Mouse (Mus musculus): ENCODE results near the gene Rpl7a. TPM values are rescaled to one million over a fixed set of nuclear protein-coding genes. Genes with fewer than 3 reads are reported as not detected.
"Not testable (repeated sequence)": the region's sequence is repeated elsewhere in the genome, so short reads cannot be mapped to it uniquely, and the experiment has no call there.

The Rpl7a gene
- polyA plus RNA-seq (2016; fragmentation: Nextera tagmentation; extraction: Ambion mirVana) = 600 and 634 TPM in 2 replicates

DNA sequence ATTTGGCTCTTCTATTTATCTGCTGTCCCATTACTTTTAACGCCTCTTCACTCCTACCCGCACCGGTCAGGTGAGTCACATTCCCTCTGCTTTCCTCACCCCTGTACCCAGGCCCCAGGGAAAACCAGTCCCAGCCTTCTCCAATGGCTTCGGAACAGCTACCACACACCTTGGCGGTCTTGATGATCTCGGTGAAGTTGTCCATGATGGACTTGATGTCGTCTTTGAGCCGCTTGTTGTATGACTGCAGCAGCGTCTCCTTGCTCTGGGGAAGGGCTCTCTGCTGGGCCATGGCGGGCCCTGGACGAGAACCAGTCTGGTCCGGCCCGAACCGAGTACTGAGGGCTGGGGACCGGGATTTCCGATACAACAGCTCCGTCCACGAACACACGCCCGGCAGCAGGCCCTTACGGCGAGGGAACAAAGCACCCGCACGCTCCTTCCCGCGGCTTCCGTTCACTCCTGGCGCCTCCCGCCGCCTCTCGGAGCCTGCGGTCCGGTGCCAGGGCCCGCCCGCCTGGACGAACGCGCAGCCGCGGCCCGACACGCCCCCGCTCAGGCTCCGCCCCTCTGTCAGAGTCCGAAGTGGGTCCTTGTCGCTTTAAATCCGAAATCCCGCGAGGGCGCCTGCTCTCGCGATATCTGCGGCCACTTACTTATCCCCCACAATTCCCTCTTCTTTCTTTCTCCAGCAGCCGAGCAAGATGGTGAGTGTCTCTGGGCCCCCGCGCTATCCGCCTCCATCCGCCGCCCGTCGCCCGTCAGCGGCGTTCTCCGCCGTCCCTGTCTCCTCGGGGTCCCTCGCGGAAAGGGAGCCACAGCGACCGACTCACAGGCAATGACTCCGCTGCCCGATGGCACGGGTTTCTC is at the start of gene Rpl7a, which contains the start of gene Med22:
TSS of gene Rpl7a (plus strand) at position 641 of the 870 bp plus-strand sequence.
TSS of gene Med22 (minus strand) at position 554 of the 870 bp plus-strand sequence.
- Histone ChIP-seq H3K9me3 (no peaks in the 10 kb centered on the region), H3K27me3 (no peaks in the 10 kb centered on the region), H3K4me1 (replicated peaks) (peaks cover 39% of the 10 kb centered on the region), H3K4me3 (replicated peaks) (peak within 1 kb of the TSS; percentile 85), H3K9ac (replicated peaks) (peak within 1 kb of the TSS; percentile 97), H3K36me3 (peaks cover 70% of the 10 kb centered on the region), H3K4me2 (peak within 1 kb of the TSS; percentile 100), H3K27ac (peak within 1 kb of the TSS; percentile 95)
- WGBS = under 1% methylated on average over 74 of the region's 74 CpGs
- ATAC-seq (ENCODE audit: insufficient number of reproducible peaks, insufficient read depth, low FRiP score, low TSS enrichment, low read depth) = peak; percentile 84

DNA sequence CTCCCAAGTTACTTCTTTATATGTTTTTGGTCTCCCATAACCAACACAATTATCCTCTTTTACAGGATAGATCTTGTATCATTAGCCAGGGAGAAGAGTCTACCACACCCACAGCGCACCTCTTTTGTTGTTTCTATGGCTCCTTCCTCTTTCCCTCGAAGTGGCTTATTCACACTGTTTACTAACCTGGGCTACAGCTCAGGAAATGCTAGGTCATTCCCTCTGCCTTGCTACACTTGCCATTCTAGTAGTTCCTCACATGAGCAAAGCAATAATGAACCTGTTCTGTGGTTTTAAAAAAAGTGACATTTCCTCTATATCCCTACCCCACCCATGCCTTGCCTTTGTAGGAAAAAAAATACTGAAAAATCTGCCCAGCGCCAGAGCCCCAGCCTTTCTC is 47.7 kb upstream of the Rpl7a start:
- H3K4me2 ChIP-seq = no peak overlapping the region
- H3K4me3 ChIP-seq (replicated peaks) = no peak overlapping the region
- no peaks in the 10 kb centered on the region for H3K27me3 ChIP-seq
- H3K4me1 ChIP-seq (replicated peaks) = no peaks in the 10 kb centered on the region
- no peaks in the 10 kb centered on the region for H3K9me3 ChIP-seq
- H3K9ac ChIP-seq (replicated peaks) = no peak overlapping the region
- H3K27ac ChIP-seq = no peak overlapping the region
- no peak for ATAC-seq (ENCODE audit: insufficient number of reproducible peaks, insufficient read depth, low FRiP score, low TSS enrichment, low read depth)
- WGBS = 82% methylated on average over 3 of the region's 3 CpGs
- no peaks in the 10 kb centered on the region for H3K36me3 ChIP-seq

DNA sequence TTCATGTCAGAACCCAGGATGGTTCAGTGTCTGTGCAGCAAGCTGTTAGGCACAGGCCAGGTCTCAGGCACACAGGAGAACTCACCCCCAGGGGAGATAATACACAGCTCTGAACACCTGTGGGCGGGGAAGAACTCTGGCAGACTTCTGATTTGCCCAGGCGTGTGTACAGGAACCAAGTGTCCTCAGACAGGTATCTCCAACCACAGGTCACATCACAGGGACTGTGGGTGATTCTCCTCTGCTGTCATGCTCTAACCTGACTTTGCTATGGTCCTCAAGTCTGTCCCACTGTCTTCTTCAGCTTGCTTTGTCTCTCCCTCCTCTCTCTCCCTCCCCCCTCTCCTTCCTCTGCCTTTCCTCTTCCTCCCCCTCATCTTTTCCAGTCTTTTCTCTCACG is 45.7 kb upstream of the Rpl7a start, which contains the start of gene Abo:
TSS of gene Abo (minus strand) at position 101 of the 400 bp plus-strand sequence.
- Histone ChIP-seq H3K4me3 (replicated peaks) (no peak within 1 kb of the TSS), H3K27ac (no peak within 1 kb of the TSS), H3K9ac (replicated peaks) (no peak within 1 kb of the TSS), H3K36me3 (no peaks in the 10 kb centered on the region), H3K4me1 (replicated peaks) (no peaks in the 10 kb centered on the region), H3K4me2 (no peak within 1 kb of the TSS), H3K9me3 (no peaks in the 10 kb centered on the region), H3K27me3 (no peaks in the 10 kb centered on the region)
- ATAC-seq (ENCODE audit: insufficient number of reproducible peaks, insufficient read depth, low FRiP score, low TSS enrichment, low read depth) = no peak
- WGBS = 67% methylated on average over 3 of the region's 3 CpGs

DNA sequence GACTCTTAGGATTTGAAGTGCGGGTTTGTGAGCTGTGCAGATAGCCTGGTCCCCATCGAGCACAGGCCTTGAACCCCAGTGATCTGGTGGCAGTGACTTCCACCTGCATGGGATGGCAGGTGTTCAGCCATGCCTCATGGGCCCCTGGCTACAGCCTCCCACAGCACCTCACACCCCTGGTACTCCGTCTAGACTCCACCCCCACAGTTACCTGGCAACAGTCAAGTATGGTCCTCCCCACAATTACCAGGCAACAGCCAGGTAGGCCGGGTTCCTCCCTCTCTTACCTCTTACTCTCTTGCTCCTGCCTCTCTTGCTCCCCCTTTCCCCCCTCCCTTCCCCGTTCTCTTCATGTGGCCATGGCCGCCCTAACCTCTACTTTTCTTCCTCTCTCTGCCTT is 39.9 kb upstream of the Rpl7a start:
- no peak for ATAC-seq (ENCODE audit: insufficient number of reproducible peaks, insufficient read depth, low FRiP score, low TSS enrichment, low read depth)
- 61% methylated on average over 6 of the region's 6 CpGs for WGBS
- no peak overlapping the region for H3K4me2 ChIP-seq

DNA sequence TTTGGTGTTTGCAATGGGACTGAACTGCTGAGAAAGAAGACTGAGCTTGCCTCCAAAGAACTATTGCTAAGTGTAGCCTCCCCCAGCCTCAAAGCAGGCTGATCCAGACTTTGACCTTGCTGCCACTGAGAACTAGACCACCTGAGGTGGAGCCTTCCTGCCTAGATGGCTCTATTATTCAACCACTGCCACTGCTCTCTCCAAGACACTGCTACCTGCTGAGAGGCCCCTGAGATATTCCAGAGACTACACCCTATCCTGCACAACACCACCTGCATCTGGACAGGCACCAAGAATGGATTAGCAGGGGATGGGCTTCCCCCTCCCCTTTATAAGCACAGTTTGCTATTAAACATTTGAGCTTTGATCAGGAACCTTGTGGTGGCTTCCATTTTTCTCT is 32.0 kb upstream of the Rpl7a start:
- Histone ChIP-seq H3K4me3 (replicated peaks) (no peak overlapping the region), H3K27ac (no peak overlapping the region), H3K4me2 (no peak overlapping the region), H3K4me1 (replicated peaks) (no peaks in the 10 kb centered on the region), H3K9ac (replicated peaks) (no peak overlapping the region), H3K36me3 (no peaks in the 10 kb centered on the region), H3K9me3 (peaks cover 4% of the 10 kb centered on the region; the same call in 1 of the 2 replicates), H3K27me3 (no peaks in the 10 kb centered on the region)
- no peak for ATAC-seq (ENCODE audit: insufficient number of reproducible peaks, insufficient read depth, low FRiP score, low TSS enrichment, low read depth)

More for the DNA sequence above, 39.9 kb upstream of the Rpl7a start:
- Histone ChIP-seq H3K4me1 (replicated peaks) (no peaks in the 10 kb centered on the region), H3K9ac (replicated peaks) (no peak overlapping the region), H3K27me3 (peaks cover 11% of the 10 kb centered on the region; the same call in 1 of the 2 replicates), H3K9me3 (no peaks in the 10 kb centered on the region), H3K36me3 (no peaks in the 10 kb centered on the region), H3K27ac (no peak overlapping the region), H3K4me3 (replicated peaks) (no peak overlapping the region)

DNA sequence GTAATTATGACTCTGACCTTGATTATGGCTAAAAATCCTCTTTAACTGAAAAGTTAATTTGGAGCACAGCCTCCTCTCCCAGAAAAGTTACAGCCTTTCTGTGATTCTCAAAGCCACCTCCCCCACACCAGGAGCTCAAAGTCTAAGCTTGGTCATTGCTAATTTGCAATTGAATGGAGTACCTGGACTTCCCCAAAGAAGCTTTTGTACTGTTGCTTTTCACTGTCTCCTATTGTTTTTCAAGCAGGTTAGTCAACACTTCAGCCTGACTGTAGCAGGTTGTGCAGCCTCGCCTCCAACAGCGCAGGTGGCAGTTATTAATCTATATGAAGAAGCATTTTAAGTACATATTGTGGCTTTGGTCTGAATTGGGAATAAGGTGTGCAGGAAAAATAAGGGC is 25.0 kb upstream of the Rpl7a start:
- H3K4me1 ChIP-seq (replicated peaks); H3K9ac ChIP-seq (replicated peaks); H3K27ac ChIP-seq; H3K4me2 ChIP-seq; H3K4me3 ChIP-seq (replicated peaks); ATAC-seq (ENCODE audit: insufficient number of reproducible peaks, insufficient read depth, low FRiP score, low TSS enrichment, low read depth); H3K27me3 ChIP-seq: not testable (repeated sequence)
- WGBS = 90% methylated on average over 2 of the region's 2 CpGs
- peaks cover 15% of the 10 kb centered on the region; the same call in 1 of the 2 replicates for H3K9me3 ChIP-seq
- H3K36me3 ChIP-seq = peaks cover 25% of the 10 kb centered on the region

DNA sequence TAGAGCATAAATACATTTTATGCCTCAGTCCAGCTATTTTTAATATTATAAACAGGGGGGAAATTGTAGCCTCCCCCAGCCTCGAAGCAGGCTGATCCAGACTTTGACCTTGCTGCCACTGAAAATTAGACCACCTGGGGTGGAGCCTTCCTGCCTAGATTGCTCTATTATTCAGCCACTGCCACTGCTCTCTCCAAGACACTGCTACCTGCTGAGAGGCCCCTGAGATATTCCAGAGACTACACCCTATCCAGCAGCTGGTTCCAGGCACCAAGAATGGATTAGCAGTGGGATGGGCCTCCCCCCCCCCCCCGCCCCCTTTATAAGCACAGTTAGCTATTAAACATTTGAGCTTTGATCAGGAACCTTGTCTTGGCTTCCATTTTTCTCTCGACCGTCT is 24.4 kb upstream of the Rpl7a start:
- not testable (repeated sequence) for H3K4me2 ChIP-seq; H3K27ac ChIP-seq; ATAC-seq (ENCODE audit: insufficient number of reproducible peaks, insufficient read depth, low FRiP score, low TSS enrichment, low read depth); H3K4me1 ChIP-seq (replicated peaks); H3K4me3 ChIP-seq (replicated peaks); H3K9ac ChIP-seq (replicated peaks); H3K27me3 ChIP-seq
- 71% methylated on average over 4 of the region's 4 CpGs for WGBS
- Histone ChIP-seq H3K9me3 (peaks cover 15% of the 10 kb centered on the region; the same call in 1 of the 2 replicates), H3K36me3 (peaks cover 32% of the 10 kb centered on the region)

DNA sequence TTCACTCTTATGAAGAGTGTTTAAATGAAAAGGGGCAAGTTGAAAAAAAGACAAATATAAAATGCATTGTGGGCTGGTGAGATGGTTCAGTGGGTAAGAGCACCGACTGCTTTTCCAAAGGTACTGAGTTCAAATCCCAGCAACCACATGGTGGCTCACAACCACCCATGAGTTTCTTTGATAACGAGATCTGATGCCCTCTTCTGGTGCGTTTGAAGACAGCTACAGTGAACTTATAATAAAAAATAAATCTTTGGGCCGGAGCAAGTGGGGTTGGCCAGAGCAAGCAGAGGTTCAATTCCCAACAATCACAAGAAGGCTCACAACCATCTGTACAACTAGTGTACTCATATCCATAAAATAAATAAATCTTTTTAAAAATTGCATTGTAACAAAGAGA is 14.7 kb upstream of the Rpl7a start:
- 90% methylated on average over 4 of the region's 4 CpGs for WGBS
- H3K27me3 ChIP-seq = no peaks in the 10 kb centered on the region
- H3K4me3 ChIP-seq (replicated peaks) = no peak overlapping the region
- no peaks in the 10 kb centered on the region for H3K4me1 ChIP-seq (replicated peaks)
- H3K9ac ChIP-seq (replicated peaks) = no peak overlapping the region
- ATAC-seq (ENCODE audit: insufficient number of reproducible peaks, insufficient read depth, low FRiP score, low TSS enrichment, low read depth) = no peak
- no peak overlapping the region for H3K4me2 ChIP-seq
- H3K27ac ChIP-seq = no peak overlapping the region
- peaks cover 94% of the 10 kb centered on the region for H3K36me3 ChIP-seq
- no peaks in the 10 kb centered on the region for H3K9me3 ChIP-seq

DNA sequence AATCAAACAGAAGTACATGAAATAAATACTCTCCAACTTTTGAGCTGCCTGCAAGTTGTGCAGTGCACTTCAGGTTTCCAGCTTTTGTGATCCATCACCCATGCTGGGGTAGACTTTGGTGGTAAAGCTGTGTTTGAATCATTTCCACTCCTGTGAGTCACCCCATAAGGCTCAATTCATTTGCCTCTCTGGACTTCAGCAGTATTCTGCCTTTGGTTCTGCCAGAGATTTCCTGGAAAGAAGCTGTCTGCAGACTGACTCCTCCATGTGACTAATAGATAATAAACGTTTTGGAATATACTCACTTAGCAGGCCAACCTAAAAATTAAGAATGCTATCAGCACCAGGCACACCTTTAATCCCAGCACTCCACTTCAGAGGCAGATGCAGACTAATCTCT is 9.8 kb upstream of the Rpl7a start:
- H3K27me3 ChIP-seq = no peaks in the 10 kb centered on the region
- no peak overlapping the region for H3K27ac ChIP-seq
- no peak for ATAC-seq (ENCODE audit: insufficient number of reproducible peaks, insufficient read depth, low FRiP score, low TSS enrichment, low read depth)
- H3K4me3 ChIP-seq (replicated peaks) = 0 out of 2 replicates have a peak overlapping the region, but pooled peaks have one; percentile 2
- peaks cover 68% of the 10 kb centered on the region for H3K36me3 ChIP-seq
- no peaks in the 10 kb centered on the region for H3K9me3 ChIP-seq
- no peak overlapping the region for H3K4me2 ChIP-seq
- peaks cover 18% of the 10 kb centered on the region for H3K4me1 ChIP-seq (replicated peaks)
- WGBS = 66% methylated on average over 1 of the region's 1 CpGs
- no peak overlapping the region for H3K9ac ChIP-seq (replicated peaks)

DNA sequence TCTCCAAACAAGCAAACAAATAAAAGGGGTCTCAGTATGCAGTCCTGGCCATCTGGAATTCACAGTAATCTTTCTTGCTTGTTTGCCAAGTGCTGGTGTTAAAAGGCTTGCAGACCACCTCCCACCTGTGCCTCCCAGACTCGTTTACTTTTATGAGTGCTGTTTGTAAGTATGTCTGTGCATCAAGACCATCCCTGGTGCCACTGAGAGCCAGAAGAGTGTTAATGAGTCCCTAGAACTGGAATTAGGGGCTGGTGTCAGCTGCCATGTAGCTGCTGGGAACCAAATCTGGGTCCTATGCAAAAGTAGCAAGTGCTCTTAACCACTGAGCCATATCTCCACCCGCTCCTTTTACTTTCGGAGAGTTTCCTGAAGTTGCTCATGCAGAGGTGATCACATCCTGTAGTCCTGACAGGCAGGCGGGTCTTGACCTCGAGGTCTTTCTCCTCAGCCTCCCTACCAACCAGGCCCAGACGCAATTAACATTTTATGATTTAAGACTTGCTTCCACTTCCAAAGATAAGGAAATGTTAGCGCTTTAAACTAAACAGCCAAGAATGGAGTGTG is 8.6 kb upstream of the Rpl7a start:
- Histone ChIP-seq H3K4me1 (replicated peaks) (peaks cover 18% of the 10 kb centered on the region), H3K4me2 (peak overlapping the region; percentile 80), H3K9ac (replicated peaks) (peak overlapping the region; percentile 72), H3K27me3 (no peaks in the 10 kb centered on the region), H3K36me3 (peaks cover 68% of the 10 kb centered on the region), H3K27ac (no peak overlapping the region), H3K4me3 (replicated peaks) (peak overlapping the region; percentile 80), H3K9me3 (no peaks in the 10 kb centered on the region)
- no peak for ATAC-seq (ENCODE audit: insufficient number of reproducible peaks, insufficient read depth, low FRiP score, low TSS enrichment, low read depth)
- 4% methylated on average over 7 of the region's 7 CpGs for WGBS

DNA sequence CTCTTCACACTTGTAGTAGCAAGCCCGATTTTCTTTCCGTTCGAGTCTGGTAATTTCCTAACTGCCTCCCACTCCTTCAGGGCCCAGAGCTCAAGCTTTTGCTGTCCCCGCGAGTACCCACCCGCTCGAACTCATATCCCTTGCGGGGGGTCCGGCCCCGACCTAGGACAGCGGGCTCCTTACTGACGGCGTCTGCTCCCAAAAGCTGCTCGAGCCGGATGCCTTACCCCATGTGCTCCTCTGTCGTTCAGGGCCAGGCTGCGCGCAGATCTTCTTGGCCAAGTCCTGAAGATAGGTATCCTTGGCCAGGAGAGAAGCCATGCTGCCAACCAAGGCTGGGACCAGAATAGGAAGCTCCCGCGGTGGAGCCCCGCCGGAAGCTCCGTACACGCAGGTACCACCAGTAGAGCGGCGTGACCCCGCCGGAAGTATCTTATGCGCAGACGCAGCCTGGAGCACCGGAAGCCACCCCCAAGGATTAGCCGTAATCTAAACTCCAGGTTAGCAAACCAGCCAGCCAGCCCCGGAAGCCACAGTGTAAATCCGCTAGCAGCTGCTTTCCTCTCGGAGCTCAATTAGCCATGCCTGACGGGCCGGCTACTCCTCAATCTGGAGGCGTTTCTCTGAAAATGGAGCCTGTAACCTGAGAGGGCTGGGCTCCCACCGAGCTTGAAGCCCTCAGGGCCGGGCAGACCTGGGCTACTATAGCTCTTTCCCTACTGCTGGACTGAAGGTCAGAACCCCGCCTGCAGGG is 7.9 kb upstream of the Rpl7a start, which contains the start of gene Surf6:
TSS of gene Surf6 (minus strand) at position 413 of the 754 bp plus-strand sequence.
- Histone ChIP-seq H3K36me3 (peaks cover 68% of the 10 kb centered on the region), H3K4me2 (peak within 1 kb of the TSS; percentile 80), H3K9me3 (no peaks in the 10 kb centered on the region), H3K27ac (peak within 1 kb of the TSS; percentile 87), H3K27me3 (no peaks in the 10 kb centered on the region), H3K4me1 (replicated peaks) (peaks cover 18% of the 10 kb centered on the region), H3K9ac (replicated peaks) (peak within 1 kb of the TSS; percentile 72), H3K4me3 (replicated peaks) (peak within 1 kb of the TSS; percentile 80)
- ATAC-seq (ENCODE audit: insufficient number of reproducible peaks, insufficient read depth, low FRiP score, low TSS enrichment, low read depth) = peak; percentile 94
- under 1% methylated on average over 41 of the region's 41 CpGs for WGBS
